Mouse (Mus musculus) left cerebral cortex, adult 9 months (tissue): ENCODE results near the gene Abhd16b.
A peak's percentile ranks its signal among the peaks of the same experiment; 100 is the strongest.
"Not testable (repeated sequence)": the region's sequence is repeated elsewhere in the genome, so short reads cannot be mapped to it uniquely, and the experiment has no call there.

Experiments used
- DNase-seq, 2 experiments: peaks; one replicate each; pipeline ENCODE4 v3.0.0; 2022; ENCODE audit warnings: low spot score in 2 of 2

Abhd16b gene

DNA sequence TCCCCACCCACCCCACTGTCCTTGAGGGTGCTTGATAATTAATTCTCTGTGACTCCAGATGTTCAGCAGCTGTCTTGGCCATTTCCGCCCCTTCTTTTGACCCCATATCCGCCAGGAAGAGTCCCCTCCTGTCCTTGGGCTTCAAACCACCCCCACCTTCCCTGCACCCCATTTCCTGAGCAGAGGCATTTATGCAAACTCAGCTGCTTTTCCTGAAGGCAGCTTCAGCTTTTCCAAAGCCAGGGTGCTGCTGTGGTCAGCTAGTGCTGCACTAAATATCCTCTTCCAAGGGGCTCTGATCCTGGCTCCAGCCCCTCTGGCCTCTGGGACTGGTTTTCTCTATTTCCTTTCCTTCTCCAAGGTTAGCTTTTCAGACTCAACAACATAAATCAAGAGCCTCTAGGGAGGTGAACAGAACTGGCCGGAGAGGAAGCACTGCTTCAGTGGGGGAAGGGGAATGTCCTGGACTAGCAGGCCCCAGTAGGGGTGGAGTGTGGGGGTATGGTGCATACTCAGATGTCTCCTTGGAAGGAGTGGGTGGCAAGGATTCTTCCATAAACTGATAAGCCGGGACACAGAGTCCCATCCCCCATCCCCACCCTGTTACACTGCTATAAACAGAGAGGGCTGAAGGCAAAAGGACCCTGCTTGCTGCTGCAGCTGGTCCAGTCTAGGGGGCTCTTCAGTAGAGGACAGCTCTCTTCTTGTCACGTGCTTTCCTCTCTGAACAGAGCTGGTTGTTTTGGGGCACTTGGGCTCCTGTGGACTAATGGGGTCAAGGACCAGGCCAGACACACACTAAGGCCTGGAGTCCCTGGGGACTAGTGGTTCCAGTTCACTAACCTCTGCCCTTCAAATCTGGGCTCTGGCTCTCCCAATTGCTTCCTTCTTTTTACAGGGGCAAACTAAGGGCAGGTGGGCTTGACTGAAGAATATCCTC lies 5.4 kb upstream of the Abhd16b start:
- no peak for DNase-seq

DNA sequence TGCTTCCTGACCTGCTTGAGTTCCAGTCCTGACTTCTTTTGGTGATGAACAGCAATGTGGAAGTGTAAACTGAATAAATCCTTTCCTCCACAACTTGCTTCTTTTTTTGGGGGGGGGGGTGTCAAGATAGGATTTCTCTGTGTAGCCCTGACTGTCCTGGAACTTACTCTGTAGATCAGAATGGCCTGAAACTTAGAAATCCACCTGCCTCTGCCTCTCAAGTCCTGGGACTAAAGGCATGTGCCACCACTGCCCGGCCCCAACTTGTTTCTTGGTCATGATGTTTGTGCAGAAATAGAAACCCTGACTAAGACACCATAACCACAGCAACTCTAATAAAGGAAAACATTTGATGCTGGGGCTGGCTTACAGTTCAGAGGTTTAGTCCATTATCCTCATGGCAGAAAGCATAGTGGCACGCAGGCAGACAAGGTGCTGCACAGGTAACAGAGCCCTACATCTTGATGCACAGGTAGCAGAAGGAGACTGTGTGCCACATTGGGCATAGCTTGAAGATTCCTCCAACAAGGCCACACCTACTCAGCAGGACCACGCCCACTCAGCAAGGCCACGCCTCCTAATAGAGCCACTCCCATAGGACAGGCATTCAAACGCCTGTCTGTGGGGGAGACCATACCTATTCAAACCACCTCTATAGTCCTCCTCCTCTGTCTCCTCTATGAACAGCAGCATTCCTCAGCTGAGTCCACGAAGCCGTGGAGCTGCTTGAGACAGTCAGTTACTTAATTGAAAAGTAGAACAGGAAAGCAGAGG lies 1.4 kb upstream of the Abhd16b start:
- no peak for DNase-seq

DNA sequence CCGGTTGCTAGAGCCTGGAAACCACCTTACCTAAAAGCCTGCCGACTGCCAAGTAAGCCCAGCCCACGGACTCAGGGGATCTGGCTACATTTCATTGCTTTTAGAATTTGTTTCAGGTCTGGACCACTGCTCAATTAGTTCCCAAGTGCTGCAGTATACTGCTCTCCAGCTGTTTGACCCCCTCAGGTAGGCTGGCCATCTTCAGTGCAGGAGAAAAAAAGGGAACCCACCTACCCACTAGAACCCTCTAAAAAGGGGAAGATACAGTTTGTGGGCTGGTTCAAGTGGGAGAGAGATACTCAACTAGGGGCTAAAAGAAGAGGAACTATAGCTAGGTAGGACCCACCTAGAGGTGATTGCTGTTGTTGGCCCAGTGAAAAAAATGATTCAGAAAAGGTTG lies 800 bp upstream of the Abhd16b start:
- DNase-seq, result no peak

DNA sequence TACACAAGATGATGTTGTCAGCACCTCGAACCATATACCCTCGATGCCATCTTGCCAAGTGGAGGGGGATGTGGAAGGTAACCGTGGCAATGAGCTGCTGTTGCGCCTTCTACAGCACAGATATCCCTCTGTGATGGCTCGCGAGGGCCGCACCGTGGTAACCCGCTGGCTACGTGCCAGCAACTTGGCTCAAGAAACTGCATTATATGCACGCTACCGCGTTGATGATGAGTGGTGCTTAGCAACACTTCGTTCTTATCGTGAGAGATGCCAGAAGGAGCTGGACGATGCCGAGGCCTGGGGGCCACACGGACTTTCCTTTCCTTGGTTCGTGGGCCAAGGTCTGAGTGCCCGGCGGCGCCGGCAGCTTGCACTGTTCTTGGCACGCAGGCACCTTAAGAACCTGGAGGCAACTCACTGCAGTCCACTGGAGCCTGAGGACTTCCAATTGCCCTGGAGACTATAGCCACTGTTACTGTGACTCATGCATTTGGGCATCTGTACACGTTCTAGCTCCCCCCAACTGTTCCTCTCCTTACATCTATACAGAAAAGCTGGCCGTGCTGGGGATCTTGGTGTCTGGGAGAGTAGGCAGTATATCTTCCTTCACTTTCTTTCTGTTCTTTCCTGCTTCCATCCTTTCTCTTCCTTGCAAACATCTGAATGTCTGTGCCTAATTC lies 1.4 kb downstream of the Abhd16b start:
- DNase-seq, result no peak

DNA sequence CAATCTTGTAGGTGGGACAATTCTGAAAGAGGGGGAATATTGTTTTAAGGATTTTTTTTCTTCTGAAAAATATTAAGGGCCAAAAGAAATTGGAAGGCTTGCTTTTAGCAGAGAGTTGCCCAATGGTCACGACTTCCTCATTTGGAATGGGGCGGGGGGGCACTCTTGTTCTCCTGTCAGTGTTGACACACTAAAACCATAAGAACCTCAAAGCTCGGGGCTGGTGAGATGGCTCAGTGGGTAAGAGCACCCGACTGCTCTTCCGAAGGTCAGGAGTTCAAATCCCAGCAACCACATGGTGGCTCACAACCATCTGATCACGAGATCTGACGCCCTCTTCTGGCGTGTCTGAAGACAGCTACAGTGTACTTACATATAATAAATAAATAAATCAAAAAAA lies 2.8 kb downstream of the Abhd16b start:
- DNase-seq, result not testable (repeated sequence)

DNA sequence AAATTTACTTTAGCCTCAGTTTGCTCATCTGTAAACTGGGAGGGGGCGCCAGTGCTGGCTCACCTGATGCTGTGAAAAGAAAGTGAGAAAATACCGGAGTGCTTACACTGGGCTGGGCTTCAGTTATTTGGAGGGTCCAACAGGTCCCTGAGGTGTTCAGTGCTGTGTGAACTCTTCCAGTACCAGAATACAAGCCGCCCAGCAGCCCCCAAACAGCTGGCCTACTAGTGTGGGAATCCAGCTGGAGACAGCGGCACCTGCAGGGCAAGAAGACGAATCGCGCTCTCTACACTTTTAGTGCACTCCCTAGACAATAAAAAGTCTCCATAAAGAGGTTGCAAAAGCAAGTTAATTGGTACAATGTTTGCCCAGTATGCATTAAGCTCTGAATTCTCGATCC lies 3.3 kb downstream of the Abhd16b start:
- peak in 1 of 2 experiments; percentile 43 for DNase-seq

DNA sequence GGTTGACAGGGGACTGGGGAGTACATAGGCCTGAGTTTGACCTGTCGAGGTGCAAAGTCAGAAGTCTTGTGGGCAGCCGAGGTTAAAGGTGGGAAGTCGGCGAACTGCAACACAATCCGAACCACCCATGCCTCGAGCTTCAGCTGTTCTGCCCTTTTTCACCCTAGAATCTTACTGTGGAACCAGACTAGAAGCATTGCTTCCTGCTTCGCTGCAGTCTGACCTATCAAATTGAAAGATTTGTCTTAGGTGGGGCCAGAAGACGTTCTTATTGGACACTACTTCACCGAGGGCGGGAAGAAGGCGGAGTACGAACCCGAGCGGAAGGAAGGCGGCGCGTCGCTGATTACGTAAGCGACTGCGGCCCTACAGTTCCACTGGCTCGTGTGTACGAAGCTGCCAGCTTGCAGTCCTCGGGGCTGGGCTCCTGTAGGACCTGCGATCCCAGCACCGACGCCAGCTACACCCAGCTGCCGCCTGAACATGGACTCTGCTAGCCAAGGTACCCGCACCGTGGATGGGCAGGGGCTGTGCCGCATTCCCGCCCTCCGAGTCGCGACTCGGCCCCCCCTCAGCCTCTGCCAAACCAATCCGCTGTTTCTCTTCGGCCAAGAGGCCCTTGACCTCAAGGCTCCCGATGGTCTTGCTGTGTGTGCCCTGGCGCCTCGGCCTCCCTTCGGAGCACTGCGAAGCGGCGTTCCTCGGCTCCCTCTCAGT lies 4.0 kb downstream of the Abhd16b start, which contains the start of gene Tpd52l2:
Tpd52l2 (plus strand) TSS at position 312 of the 717 bp plus-strand sequence.
- DNase-seq, result peak; percentile 88 to 94

DNA sequence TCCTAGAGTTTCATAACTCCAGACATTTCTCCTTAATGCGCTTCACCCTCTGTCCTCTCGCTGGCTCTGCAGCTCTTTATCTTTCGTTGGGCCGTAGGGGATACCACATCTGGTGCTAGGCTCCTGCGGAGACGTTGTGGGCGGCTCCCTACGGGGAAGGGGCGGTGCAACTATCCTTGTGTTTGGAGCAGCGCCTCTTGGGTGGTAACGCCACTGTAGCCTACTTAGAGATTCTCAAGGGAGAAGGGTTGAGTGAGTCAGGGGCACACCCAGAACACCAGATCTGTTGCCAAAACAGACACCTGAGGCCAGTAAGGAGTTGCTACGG lies 4.5 kb downstream of the Abhd16b start:
- peak in 1 of 2 experiments; percentile 38 for DNase-seq

DNA sequence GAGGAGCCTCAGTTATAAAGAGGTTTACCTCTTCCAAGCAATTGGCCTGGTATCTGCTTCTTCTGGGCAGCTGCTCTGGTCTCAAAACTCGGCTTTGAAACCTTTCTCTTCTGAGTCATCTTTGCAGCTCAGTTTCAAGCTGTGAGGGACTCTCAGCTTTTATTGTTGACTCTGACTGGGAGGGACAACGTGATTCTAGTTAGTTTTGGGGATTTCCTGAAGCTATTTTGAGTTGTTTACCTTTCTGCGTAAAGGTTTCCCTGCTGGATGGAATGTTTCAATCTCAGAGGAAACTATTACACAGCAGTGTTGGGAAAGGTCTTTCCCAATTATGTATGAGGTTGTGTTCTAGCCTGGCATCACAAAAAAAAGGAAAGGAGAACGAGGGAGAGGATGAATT lies 5.6 kb downstream of the Abhd16b start:
- DNase-seq, result no peak

DNA sequence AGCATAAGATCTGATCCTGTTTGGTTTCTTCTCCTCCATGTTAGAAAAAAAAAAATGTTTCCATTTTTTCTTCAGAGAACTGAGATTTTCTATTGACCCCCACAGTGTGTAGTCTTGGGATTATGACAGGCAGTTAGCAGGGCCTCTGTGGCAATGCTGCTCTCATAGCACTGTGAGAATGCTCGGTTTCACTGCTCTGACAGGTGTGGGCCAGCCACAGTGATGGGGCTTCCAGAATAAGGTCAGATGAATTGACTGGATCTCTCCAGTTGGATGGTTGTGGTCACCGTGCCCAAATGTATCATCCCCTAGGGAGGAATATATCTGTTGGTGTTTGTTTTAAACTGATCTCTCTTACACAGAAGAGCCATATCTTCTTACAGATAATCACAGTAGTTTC lies 16.2 kb downstream of the Abhd16b start:
- no peak for DNase-seq

DNA sequence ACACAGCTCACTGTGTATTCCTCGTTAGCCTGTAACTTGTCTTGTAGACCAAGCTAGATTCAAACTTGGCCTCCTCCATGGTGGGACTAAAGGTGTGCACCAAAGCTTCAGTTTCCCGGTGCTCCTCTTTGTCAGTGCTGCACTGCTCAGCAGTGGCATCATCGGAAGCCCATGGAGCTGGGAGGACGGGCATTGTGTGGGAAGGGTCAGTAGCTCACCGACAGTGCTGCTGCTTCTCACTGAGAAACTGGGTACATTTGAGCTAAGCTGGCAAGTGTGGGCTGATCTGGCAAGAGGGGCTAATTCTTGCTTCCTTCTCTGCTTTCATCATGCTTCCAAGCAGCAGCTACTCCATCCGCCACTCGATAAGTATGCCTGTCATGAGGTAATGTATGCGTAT lies 18.2 kb downstream of the Abhd16b start:
- no peak for DNase-seq

DNA sequence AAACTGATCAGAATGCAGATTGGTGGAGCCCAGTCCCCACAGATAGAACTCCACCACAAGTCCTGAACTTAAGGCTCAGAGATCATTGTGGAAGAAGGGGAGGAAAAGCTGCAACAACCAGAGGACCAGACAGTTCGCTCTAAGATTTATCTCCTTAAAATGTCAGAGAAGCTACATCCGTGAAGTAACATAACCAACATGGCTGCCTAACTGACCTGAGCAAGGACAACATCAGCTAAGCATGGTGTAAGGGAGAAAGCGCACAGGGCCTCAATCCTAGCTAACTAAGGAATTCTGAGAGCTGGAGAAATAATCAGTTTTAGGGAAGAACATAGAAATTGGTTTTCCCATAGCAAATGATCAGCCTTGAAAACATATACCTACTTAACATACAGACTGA lies 26.2 kb downstream of the Abhd16b start:
- no peak for DNase-seq

DNA sequence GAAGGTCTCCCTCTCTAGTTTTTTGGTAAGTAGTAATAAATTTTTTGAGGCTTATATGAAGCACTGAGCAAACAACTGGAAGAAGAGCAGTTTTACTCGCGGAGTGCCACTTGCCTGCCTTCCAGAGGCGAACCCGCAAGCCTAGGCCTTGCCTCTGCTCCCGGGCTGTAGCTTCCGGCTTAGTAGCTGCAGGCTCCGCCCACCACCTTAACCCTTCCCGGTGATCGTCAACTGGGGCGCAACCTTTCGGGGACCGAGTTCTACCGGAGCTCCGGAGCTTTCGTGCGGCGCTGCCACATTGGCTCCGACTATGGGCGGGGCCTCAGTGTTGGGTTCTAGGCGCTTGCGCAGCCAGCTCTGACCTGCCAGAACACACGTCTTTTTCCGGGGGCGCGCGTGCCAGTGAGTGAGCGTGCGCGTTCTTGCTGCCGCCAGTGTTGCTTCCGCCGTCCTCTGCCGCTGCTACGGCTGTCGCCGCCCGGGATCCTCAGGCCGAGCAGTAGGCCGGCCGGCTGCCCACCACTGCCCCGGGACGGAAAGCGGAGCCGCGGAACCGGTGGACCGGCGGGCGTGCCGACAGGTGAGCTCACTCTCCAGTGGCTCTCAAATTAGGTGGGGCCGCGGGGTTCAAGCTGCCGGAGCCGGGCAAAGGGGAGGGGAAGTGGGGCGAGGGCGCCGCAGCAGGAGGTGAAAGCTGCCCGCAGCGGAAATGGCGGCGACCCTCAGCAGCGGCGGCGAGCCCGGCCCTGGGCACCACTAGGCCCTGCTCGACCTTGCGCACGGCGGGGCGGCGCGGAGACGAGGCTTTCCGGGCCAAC lies 27.3 kb downstream of the Abhd16b start, which contains the start of gene Dnajc5:
Dnajc5 (plus strand) TSS at position 368 of the 818 bp plus-strand sequence.
- DNase-seq, result peak; percentile 97 to 98

DNA sequence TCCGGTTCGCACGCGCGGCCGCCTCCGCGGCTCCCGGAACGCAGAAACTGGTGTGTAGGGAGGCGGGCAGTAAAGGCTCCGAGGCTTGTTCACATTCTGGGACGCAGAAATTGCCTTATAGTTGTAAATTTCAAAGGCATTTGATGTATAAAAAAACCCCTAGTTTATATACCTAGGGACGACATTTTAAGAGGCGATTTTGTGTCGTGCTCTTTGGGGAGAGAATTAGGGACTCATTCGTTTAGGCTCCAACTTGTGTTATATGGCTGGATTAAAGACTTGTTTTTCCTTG lies 27.9 kb downstream of the Abhd16b start:
- DNase-seq, result no peak

DNA sequence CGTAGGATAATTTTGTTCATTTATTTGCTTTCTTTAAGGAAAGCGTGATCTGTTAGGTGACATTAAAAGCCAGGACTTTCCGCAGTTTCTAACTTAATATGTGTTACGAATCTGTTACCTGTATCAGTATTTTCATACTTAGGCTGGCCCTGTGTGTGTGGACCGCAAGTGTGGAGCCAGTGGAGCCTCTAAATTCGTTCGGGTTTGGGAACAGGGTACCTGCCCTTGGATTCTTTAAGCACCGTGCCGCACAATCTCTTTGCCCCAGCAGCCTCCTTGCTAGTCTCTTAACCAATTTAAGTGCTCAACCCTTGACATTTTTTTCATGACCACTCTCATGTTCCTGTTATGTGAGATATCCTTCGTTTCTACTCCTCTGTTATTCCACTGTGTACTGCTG lies 28.5 kb downstream of the Abhd16b start:
- no peak for DNase-seq

DNA sequence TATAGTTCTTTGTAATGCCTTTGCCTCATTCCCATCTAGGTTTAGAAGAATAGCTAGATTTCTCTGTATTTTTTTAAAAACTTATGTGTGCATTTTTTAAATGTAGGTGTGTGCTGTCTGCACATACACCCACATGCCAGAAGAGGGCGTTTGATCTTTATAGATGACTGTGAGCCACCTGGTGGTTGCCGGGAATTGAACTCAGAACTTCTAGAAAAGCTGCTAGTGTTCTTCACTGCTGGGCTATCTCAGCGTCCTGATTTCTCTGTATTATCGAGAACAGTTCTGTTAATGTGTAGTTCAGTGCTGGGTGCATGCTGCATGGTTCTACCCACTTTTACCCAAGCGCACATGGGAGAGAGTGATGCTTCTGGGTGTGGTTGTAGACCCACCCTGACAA lies 29.8 kb downstream of the Abhd16b start:
- peak in 1 of 2 experiments; percentile 19 for DNase-seq

DNA sequence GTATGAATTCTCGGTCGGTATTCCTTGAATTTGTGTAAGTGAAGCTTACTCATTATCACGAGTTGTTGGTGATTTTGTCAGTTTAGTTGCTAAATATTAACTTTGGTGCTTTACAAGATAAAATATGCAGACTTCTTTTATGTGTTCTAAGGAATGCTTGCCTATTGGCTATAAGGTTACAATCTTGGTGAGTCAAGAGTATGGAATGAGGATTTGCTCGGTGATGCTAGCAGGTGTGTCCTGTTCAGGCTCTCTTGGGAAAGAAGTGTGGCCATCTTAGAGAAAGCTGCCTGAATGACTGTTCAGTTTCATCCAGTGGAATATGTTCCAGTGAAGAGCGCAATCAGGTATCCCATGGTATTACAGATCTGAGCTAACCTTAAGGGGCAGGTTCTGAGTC lies 32.5 kb downstream of the Abhd16b start:
- DNase-seq, result no peak

DNA sequence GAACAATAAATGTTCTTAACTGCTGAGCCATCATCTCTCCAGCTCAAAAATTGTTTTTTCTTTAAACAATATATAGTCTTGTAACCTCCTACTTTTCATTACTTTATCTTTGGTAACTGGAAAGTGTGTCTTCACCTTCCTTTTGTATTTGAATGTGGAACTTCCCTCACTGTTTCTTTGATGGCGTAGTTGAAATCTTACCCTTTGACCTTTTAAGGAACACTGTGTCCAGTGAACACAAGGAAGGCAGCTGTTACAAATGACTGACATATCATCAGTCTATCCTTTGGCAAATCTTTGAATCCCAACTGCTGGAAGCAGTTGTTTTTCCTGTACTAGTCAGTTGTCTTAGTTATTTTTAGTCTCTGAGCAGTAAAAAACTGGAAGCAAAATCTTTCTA lies 36.1 kb downstream of the Abhd16b start:
- no peak for DNase-seq

DNA sequence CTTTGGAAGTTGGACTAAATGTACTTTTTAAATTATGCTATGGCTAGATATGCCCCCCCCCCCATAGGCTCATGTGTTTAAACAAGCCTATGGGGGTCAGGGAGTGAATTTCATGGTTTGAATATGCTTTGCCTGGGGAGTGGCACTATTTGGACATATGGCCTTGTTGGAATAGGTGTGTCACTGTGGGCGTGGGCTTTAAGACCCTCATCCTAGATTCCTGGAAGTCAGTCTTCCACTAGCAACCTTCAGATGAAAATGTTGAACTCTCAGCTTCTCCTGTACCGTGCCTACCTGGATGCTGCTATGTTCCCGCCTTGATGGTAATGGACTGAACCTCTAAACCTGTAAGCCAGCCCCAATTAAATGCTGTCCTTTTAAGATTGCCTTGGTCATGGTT lies 39.6 kb downstream of the Abhd16b start:
- DNase-seq, result no peak

DNA sequence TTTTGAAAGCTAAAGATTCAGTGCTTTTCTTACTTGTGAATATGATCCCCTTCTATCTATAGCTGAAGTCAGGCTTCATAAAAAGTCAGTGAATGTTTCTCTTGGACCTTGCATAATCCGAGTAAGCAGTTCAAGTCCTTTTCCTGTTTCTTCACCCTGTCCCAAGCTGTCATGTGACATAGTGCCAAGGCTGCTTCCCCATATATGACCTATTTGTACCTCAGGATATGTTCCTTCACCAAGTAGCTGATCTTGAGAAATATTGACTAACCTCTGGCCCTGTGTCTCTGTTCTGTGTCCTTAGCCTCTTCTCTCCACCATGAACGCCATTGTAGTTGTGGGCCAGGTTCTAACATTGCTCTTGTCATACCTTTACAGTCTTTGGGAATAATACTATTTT lies 43.4 kb downstream of the Abhd16b start:
- DNase-seq, result no peak

DNA sequence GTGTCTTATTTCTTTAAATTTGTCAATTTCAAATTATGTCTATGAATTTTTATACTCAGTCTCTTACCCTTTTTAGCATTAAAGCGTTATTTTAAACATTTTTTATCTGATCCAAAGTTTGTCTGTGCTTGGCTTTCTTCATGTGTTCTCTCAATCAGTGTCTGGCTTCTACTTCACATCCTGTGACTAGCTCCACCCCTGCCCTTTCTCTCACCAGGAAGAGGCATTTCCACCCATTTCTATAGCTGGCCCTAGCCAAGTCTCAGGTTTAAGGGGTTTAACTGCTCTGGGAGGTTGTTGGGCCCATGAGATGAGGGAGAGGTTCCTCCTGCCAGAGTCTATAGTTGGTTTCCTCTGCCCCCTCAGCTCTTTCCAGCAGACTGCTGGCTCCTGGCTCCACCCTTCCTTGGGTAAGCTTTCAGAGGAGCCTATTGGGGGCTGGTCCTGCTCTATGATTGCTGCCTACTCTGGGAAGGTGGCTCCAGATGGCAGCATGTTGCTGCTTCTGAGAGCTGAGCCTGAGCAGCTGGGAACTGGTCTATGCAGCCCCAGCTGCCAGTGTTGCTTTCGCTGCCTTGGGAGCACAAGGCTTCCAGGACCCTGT lies 44.5 kb downstream of the Abhd16b start:
- DNase-seq, result peak; percentile 64 to 78
